Mouse (Mus musculus): ENCODE results near the gene Tmem50a. TPM values are rescaled to one million over a fixed set of nuclear protein-coding genes. Genes with fewer than 3 reads are reported as not detected.
A peak's percentile ranks its signal among the peaks of the same experiment; 100 is the strongest.

The Tmem50a gene
- polyA plus RNA-seq, 1 experiment from 2014 or later, result 177 TPM

GRCm38 (mm10) chr4:134852438-134853255, 62.2 kb downstream of the Tmem50a start:
- Histone ChIP-seq H3K4me2 (ENCODE audit: low read depth, low read length) (peak overlapping the region; percentile 92), H3K36me3 (ENCODE audit: control insufficient read depth, insufficient read depth, low read length) (no peaks in the 10 kb centered on the region), H3K9ac (ENCODE audit: low read length) (peak overlapping the region; percentile 94), H3K4me3 (replicated peaks; ENCODE audit: low read length) (peak overlapping the region; percentile 78), H3K27ac (ENCODE audit: low read length) (peak overlapping the region; percentile 79), H3K9me3 (replicated peaks; ENCODE audit: control insufficient read depth, low read length) (no peaks in the 10 kb centered on the region), H3K27me3 (ENCODE audit: control insufficient read depth, insufficient read depth, low read length) (no peaks in the 10 kb centered on the region), H3K4me1 (ENCODE audit: control insufficient read depth, insufficient read depth, low read length) (peaks cover 16% of the 10 kb centered on the region)
- ATAC-seq (ENCODE audit: insufficient read depth, low FRiP score), result peak; percentile 22
- under 1% methylated on average over 95 of the region's 106 CpGs for WGBS

- Histone ChIP-seq H3K4me1 (ENCODE audit: control insufficient read depth, insufficient read depth, low read length) (peaks cover 16% of the 10 kb centered on the region), H3K9ac (ENCODE audit: low read length) (peak overlapping the region; percentile 94), H3K36me3 (ENCODE audit: control insufficient read depth, insufficient read depth, low read length) (no peaks in the 10 kb centered on the region), H3K27ac (ENCODE audit: low read length) (no peak overlapping the region; the same call in 1 of the 2 replicates), H3K27me3 (ENCODE audit: control insufficient read depth, insufficient read depth, low read length) (no peaks in the 10 kb centered on the region), H3K4me2 (ENCODE audit: low read depth, low read length) (peak overlapping the region; percentile 92), H3K9me3 (replicated peaks; ENCODE audit: control insufficient read depth, low read length) (no peaks in the 10 kb centered on the region), H3K4me3 (replicated peaks; ENCODE audit: low read length) (peak overlapping the region; percentile 78)
- ATAC-seq (ENCODE audit: insufficient read depth, low FRiP score), result no peak
- WGBS, result 14% methylated on average over 14 of the region's 14 CpGs
Measured at GRCm38 (mm10) chr4:134851876-134852275, 62.9 kb downstream of the Tmem50a start.

GRCm38 (mm10) chr4:134851236-134851635, 63.6 kb downstream of the Tmem50a start:
- H3K4me3 ChIP-seq (replicated peaks; ENCODE audit: low read length), result peak overlapping the region; percentile 78; the same call in 1 of the 2 replicates
- peak overlapping the region; percentile 92; the same call in 1 of the 2 replicates for H3K4me2 ChIP-seq (ENCODE audit: low read depth, low read length)

GRCm38 (mm10) chr4:134850551-134850950, 64.3 kb downstream of the Tmem50a start:
- H3K9ac ChIP-seq (ENCODE audit: low read length), result no peak overlapping the region
- no peak for ATAC-seq (ENCODE audit: insufficient read depth, low FRiP score)
- no peaks in the 10 kb centered on the region for H3K9me3 ChIP-seq (replicated peaks; ENCODE audit: control insufficient read depth, low read length)
- 74% methylated on average over 4 of the region's 4 CpGs for WGBS
- no peak overlapping the region for H3K4me3 ChIP-seq (replicated peaks; ENCODE audit: low read length)
- no peak overlapping the region for H3K27ac ChIP-seq (ENCODE audit: low read length)
- H3K4me1 ChIP-seq (ENCODE audit: control insufficient read depth, insufficient read depth, low read length), result peaks cover 19% of the 10 kb centered on the region
- no peak overlapping the region for H3K4me2 ChIP-seq (ENCODE audit: low read depth, low read length)
- no peaks in the 10 kb centered on the region for H3K27me3 ChIP-seq (ENCODE audit: control insufficient read depth, insufficient read depth, low read length)
- H3K36me3 ChIP-seq (ENCODE audit: control insufficient read depth, insufficient read depth, low read length), result no peaks in the 10 kb centered on the region

More at GRCm38 (mm10) chr4:134851236-134851635, 63.6 kb downstream of the Tmem50a start:
- Histone ChIP-seq H3K36me3 (ENCODE audit: control insufficient read depth, insufficient read depth, low read length) (no peaks in the 10 kb centered on the region), H3K9ac (ENCODE audit: low read length) (no peak overlapping the region), H3K9me3 (replicated peaks; ENCODE audit: control insufficient read depth, low read length) (no peaks in the 10 kb centered on the region), H3K27me3 (ENCODE audit: control insufficient read depth, insufficient read depth, low read length) (no peaks in the 10 kb centered on the region), H3K27ac (ENCODE audit: low read length) (no peak overlapping the region), H3K4me1 (ENCODE audit: control insufficient read depth, insufficient read depth, low read length) (peaks cover 19% of the 10 kb centered on the region)
- 68% methylated on average over 2 of the region's 2 CpGs for WGBS
- no peak for ATAC-seq (ENCODE audit: insufficient read depth, low FRiP score)

Other genes starting within 250 kb of the Tmem50a start
- 1.3 and 1.6 TPM in 2 replicates for gene Man1c1, start 210.7 kb downstream of the Tmem50a start, polyA plus RNA-seq (2015; fragmentation: Nextera tagmentation; extraction: Ambion mirVana)
- 25.6 and 26.7 TPM in 2 replicates for gene Ldlrap1, start 147.0 kb downstream of the Tmem50a start, polyA plus RNA-seq (2015; fragmentation: Nextera tagmentation; extraction: Ambion mirVana)
- gene Maco1, start 61.7 kb downstream of the Tmem50a start, polyA plus RNA-seq (2015; fragmentation: Nextera tagmentation; extraction: Ambion mirVana), result 30.6 and 30.8 TPM in 2 replicates
- gene Rhd, start 50.5 kb downstream of the Tmem50a start, polyA plus RNA-seq (2015; fragmentation: Nextera tagmentation; extraction: Ambion mirVana), result 20.8 and 23.5 TPM in 2 replicates
- gene Rsrp1, start 8.6 kb upstream of the Tmem50a start, polyA plus RNA-seq (2015; fragmentation: Nextera tagmentation; extraction: Ambion mirVana), result 511 and 534 TPM in 2 replicates
- gene Syf2, start 15.9 kb upstream of the Tmem50a start, polyA plus RNA-seq (2015; fragmentation: Nextera tagmentation; extraction: Ambion mirVana), result 69.6 and 71.9 TPM in 2 replicates
- gene Runx3, start 205.6 kb upstream of the Tmem50a start, polyA plus RNA-seq (2015; fragmentation: Nextera tagmentation; extraction: Ambion mirVana), result 0.24 and 0.54 TPM in 2 replicates

Data from stomach, embryonic 16.5 days (tissue).